8 mouse cellular contexts compared by ENCODE assay signal in genomic region chr15:25622200-25622866, GRCm38 (mm10). TPM values are rescaled to one million over a fixed set of nuclear protein-coding genes. Genes with fewer than 3 reads are reported as not detected.
DNase-seq lines count a peak whose midpoint lies in the region; ATAC-seq and TF ChIP-seq lines count a peak whose summit lies in the region.

TSS of gene Myo10 (plus strand) at chr15:25622525.

- no peaks in the 10 kb centered on the region for H3K9me3 ChIP-seq in limb, embryonic 13.5 days
- H3K9me3 ChIP-seq in midbrain, embryonic 15.5 days, result no peaks in the 10 kb centered on the region

- peak within 1 kb of the TSS; percentile 89 for H3K4me3 ChIP-seq in limb, embryonic 13.5 days
- peak within 1 kb of the TSS; percentile 70 for H3K4me3 ChIP-seq in midbrain, embryonic 15.5 days

- WGBS in limb, embryonic 13.5 days, result under 1% methylated on average over 53 of the region's 53 CpGs
- under 1% methylated on average over 52 of the region's 53 CpGs for WGBS in midbrain, embryonic 15.5 days

- peak within 1 kb of the TSS; percentile 87 for H3K27ac ChIP-seq in limb, embryonic 13.5 days
- H3K27ac ChIP-seq in midbrain, embryonic 15.5 days, result 0 out of 2 replicates have a peak within 1 kb of the TSS, but pooled peaks have one; percentile 8

- H3K9ac ChIP-seq in limb, embryonic 13.5 days, result peak within 1 kb of the TSS; percentile 93
- peak within 1 kb of the TSS; percentile 40 for H3K9ac ChIP-seq in midbrain, embryonic 15.5 days

- no peaks in the 10 kb centered on the region for H3K36me3 ChIP-seq in limb, embryonic 13.5 days
- no peaks in the 10 kb centered on the region for H3K36me3 ChIP-seq in midbrain, embryonic 15.5 days (replicated peaks)

- H3K27me3 ChIP-seq in limb, embryonic 13.5 days, result no peaks in the 10 kb centered on the region
- H3K27me3 ChIP-seq in midbrain, embryonic 15.5 days (replicated peaks), result 0 out of 2 replicates have a peak, but pooled peaks cover 10% of the 10 kb centered on the region

- peak; percentile 66; the same call in 1 of the 2 replicates for TF ChIP-seq POLR2A in brain, embryonic 14.5 days (IDR thresholded peaks at IDR 0.05; ENCODE audit: borderline replicate concordance, extremely low read depth, insufficient read depth, insufficient read length, poor library complexity, severe bottlenecking)

- peak within 1 kb of the TSS; percentile 75 for H3K4me2 ChIP-seq in limb, embryonic 13.5 days (replicated peaks)
- H3K4me2 ChIP-seq in midbrain, embryonic 15.5 days, result peak within 1 kb of the TSS; percentile 94

- ATAC-seq in erythroblast, adult 5-6 weeks (replicated peaks; ENCODE audit: low FRiP score, poor library complexity, severe bottlenecking), result peak; percentile 82
- ATAC-seq in limb, embryonic 13.5 days (ENCODE audit: low FRiP score, low read depth), result peak; percentile 94
- peak; percentile 95 for ATAC-seq in midbrain, embryonic 15.5 days (replicated peaks)

- TF ChIP-seq CTCF in brain, embryonic 14.5 days (IDR thresholded peaks at IDR 0.05; ENCODE audit: borderline replicate concordance, extremely low read depth, insufficient read depth, insufficient read length), result no peak

- peaks cover 45% of the 10 kb centered on the region for H3K4me1 ChIP-seq in limb, embryonic 13.5 days
- peaks cover 19% of the 10 kb centered on the region for H3K4me1 ChIP-seq in midbrain, embryonic 15.5 days

- DNase-seq in 3T3-L1 (ENCODE audit: low read depth, low spot score), result peak; percentile 97
- DNase-seq in brain, embryonic 14.5 days (ENCODE audit: low read depth), result peak; percentile 99
- DNase-seq in heart, adult 9 months (ENCODE audit: low spot score in 2 of 2), result peak; percentile 98 to 100
- peak; percentile 100 for DNase-seq in kidney, adult 9 months
- peak; percentile 100 for DNase-seq in spleen, adult 18-20 months

RNA-seq across cellular contexts. Expression of gene Myo10, which starts in this region (rescaled TPM):
- 29.9 and 33.7 TPM in 2 replicates for polyA plus RNA-seq in brain, embryonic 14.5 days (2012; rRNA removed)
- 1.7 and 2.1 TPM in 2 replicates for total RNA-seq in erythroblast, adult 5-6 weeks (2015; ENCODE audit: low replicate concordance)
- 5.9 and 6.0 TPM in 2 replicates for total RNA-seq in erythroblast, adult 5-6 weeks (2017; ENCODE audit: low replicate concordance)
- 30.3 and 32.3 TPM in 2 replicates for polyA plus RNA-seq in limb, embryonic 13.5 days (2015; fragmentation: Nextera tagmentation; extraction: Ambion mirVana)
- polyA plus RNA-seq in midbrain, embryonic 15.5 days (2015; fragmentation: Nextera tagmentation; extraction: Ambion mirVana), result 28.1 and 30.8 TPM in 2 replicates

Comparison
In these comparisons a context has a peak if more than half of its experiments do, and no peak if none do; other contexts are left out.
1. Peak in every context shown above with its lines: DNase-seq, ATAC-seq, H3K4me3 ChIP-seq and H3K27ac ChIP-seq.